Mouse (Mus musculus): ENCODE results near the gene Atp10a. TPM values are rescaled to one million over a fixed set of nuclear protein-coding genes. Genes with fewer than 3 reads are reported as not detected.
A peak's percentile ranks its signal among the peaks of the same experiment; 100 is the strongest.

The Atp10a gene
- polyA plus RNA-seq, 1 experiment from 2014 or later = 1.8 TPM

DNA sequence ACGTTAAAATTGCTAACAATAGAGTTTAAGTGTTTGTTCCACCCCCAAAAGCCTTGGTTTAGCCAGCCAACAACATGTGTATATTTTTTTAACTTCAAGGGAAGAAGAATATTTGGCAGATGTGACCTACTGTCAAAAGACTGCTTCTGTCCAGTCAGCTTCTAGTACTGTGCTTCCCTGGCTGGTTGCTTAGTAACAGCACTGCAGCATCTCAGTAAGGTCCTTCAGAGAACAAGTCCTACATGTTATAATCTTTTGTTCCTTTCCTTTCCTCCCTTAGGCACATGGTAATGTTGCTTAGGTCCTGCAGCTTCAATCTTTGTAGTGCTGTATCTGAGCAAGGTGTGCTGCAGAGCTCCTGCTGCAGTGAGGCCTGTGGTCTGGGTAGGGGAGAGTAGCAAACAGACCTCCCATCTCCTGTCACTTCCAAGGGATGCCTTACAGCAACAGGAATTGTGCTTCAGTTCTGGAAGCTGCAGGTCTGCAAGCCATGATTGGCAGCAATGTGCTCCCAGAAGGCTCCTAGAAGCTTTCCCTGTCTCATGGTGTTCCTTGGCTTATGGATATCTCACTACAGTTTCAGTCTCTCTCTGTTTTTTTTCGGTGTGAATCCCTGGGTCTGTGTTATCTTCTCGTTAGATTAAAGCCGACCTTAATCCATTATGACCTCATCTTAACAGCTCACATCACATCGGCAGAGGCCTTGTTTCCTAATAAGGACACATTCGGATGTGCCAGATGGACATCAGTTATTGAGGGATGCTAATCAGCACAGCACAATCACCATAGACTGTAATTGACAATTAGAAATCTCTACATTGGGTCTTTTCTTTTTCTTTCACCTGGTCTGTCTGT, 34.3 kb downstream of the Atp10a start:
- no peak for ATAC-seq (ENCODE audit: insufficient number of reproducible peaks, insufficient read depth, low FRiP score, low read depth)
- WGBS = 49% methylated on average over 6 of the region's 6 CpGs
- H3K27ac ChIP-seq (replicated peaks in 1 of 2; ENCODE audit: control insufficient read depth in 1 of 2, insufficient read depth in 1 of 2, low read depth in 2 of 2, low read length in 2 of 2) = no peak overlapping the region
- H3K4me1 ChIP-seq (ENCODE audit: control insufficient read depth in 2 of 2, insufficient read depth in 2 of 2, low read length in 2 of 2) = peaks cover 6 to 11% of the 10 kb centered on the region in 2 experiments; a peak in 2 of 4 replicates
- H3K4me3 ChIP-seq (ENCODE audit: control insufficient read depth in 1 of 2, insufficient read depth in 1 of 2, low read depth in 1 of 2, low read length in 2 of 2) = no peak overlapping the region
- no peak overlapping the region for H3K9ac ChIP-seq (ENCODE audit: low read length)
- H3K27me3 ChIP-seq (ENCODE audit: control insufficient read depth, insufficient read depth, low read length) = no peaks in the 10 kb centered on the region
- no peak overlapping the region for H3K4me2 ChIP-seq (ENCODE audit: low read length)
- no peaks in the 10 kb centered on the region for H3K9me3 ChIP-seq (ENCODE audit: control insufficient read depth, low read length)
- no peaks in the 10 kb centered on the region for H3K36me3 ChIP-seq (ENCODE audit: control insufficient read depth, insufficient read depth, low read length)

GRCm38 (mm10) chr7:58690997-58691596, 35.1 kb downstream of the Atp10a start:
- WGBS = 67% methylated on average over 6 of the region's 6 CpGs
- H3K4me1 ChIP-seq (ENCODE audit: control insufficient read depth in 2 of 2, insufficient read depth in 2 of 2, low read length in 2 of 2) = peaks cover 6 to 11% of the 10 kb centered on the region in 2 experiments; a peak in 2 of 4 replicates
- no peaks in the 10 kb centered on the region for H3K36me3 ChIP-seq (ENCODE audit: control insufficient read depth, insufficient read depth, low read length)
- no peak overlapping the region for H3K27ac ChIP-seq (replicated peaks in 1 of 2; ENCODE audit: control insufficient read depth in 1 of 2, insufficient read depth in 1 of 2, low read depth in 2 of 2, low read length in 2 of 2)
- no peaks in the 10 kb centered on the region for H3K27me3 ChIP-seq (ENCODE audit: control insufficient read depth, insufficient read depth, low read length)
- ATAC-seq (ENCODE audit: insufficient number of reproducible peaks, insufficient read depth, low FRiP score, low read depth) = no peak
- H3K9me3 ChIP-seq (ENCODE audit: control insufficient read depth, low read length) = no peaks in the 10 kb centered on the region
- H3K4me2 ChIP-seq (ENCODE audit: low read length) = no peak overlapping the region
- no peak overlapping the region for H3K4me3 ChIP-seq (ENCODE audit: control insufficient read depth in 1 of 2, insufficient read depth in 1 of 2, low read depth in 1 of 2, low read length in 2 of 2)
- no peak overlapping the region for H3K9ac ChIP-seq (ENCODE audit: low read length)

DNA sequence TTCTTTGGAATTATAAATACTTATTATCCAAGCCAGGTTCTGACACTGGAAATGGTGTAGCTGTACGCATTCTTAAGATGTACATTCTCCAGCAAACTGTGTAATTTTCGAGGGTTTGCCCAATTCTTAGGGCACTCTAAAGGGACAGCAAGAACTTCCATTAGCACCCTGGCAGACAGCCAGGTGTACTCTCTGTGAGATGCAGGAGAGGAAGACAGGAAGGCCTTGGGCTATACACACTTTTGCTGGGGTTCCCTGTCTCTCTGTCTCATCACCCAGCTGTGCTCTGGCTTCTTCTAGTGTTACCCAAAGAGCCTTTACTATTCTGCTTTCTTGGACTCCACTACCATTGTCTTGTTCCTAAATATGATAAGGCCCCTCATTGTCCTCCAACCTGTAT, 36.7 kb downstream of the Atp10a start:
- no peak overlapping the region for H3K9ac ChIP-seq (ENCODE audit: low read length)
- no peaks in the 10 kb centered on the region for H3K27me3 ChIP-seq (ENCODE audit: control insufficient read depth, insufficient read depth, low read length)
- H3K4me3 ChIP-seq (ENCODE audit: control insufficient read depth in 1 of 2, insufficient read depth in 1 of 2, low read depth in 1 of 2, low read length in 2 of 2) = no peak overlapping the region
- H3K27ac ChIP-seq (replicated peaks in 1 of 2; ENCODE audit: control insufficient read depth in 1 of 2, insufficient read depth in 1 of 2, low read depth in 2 of 2, low read length in 2 of 2) = peak overlapping the region in 1 of 2 experiments; percentile 50; a peak in 2 of 4 replicates
- H3K4me1 ChIP-seq (ENCODE audit: control insufficient read depth in 2 of 2, insufficient read depth in 2 of 2, low read length in 2 of 2) = peaks cover 6 to 11% of the 10 kb centered on the region in 2 experiments; a peak in 2 of 4 replicates
- H3K4me2 ChIP-seq (ENCODE audit: low read length) = no peak overlapping the region
- ATAC-seq (ENCODE audit: insufficient number of reproducible peaks, insufficient read depth, low FRiP score, low read depth) = no peak
- 72% methylated on average over 2 of the region's 2 CpGs for WGBS
- H3K36me3 ChIP-seq (ENCODE audit: control insufficient read depth, insufficient read depth, low read length) = no peaks in the 10 kb centered on the region
- no peaks in the 10 kb centered on the region for H3K9me3 ChIP-seq (ENCODE audit: control insufficient read depth, low read length)

DNA sequence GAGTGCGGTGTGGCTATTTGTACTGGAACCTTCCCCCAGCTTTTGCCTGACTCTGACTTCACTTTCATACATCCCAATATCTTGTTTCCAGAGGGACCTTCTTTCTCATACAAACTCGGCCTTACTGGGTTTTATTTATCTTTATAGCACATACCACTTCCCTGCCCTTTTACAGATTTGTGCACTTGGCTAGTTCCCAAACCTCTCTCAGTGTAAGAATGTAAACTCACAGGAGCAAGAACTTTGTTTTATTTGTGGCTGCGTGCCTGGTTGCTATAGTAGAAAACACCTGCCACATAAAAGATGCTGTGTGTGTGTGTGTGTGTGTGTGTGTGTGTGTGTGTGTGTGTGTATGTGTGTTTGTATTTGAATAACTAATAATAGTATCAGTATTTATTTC, 37.4 kb downstream of the Atp10a start:
- Histone ChIP-seq H3K36me3 (ENCODE audit: control insufficient read depth, insufficient read depth, low read length) (no peaks in the 10 kb centered on the region), H3K9ac (ENCODE audit: low read length) (no peak overlapping the region), H3K4me1 (ENCODE audit: control insufficient read depth in 2 of 2, insufficient read depth in 2 of 2, low read length in 2 of 2) (peaks cover 6 to 11% of the 10 kb centered on the region in 2 experiments; a peak in 2 of 4 replicates), H3K4me2 (ENCODE audit: low read length) (no peak overlapping the region), H3K27me3 (ENCODE audit: control insufficient read depth, insufficient read depth, low read length) (no peaks in the 10 kb centered on the region), H3K4me3 (ENCODE audit: control insufficient read depth in 1 of 2, insufficient read depth in 1 of 2, low read depth in 1 of 2, low read length in 2 of 2) (no peak overlapping the region), H3K27ac (replicated peaks in 1 of 2; ENCODE audit: control insufficient read depth in 1 of 2, insufficient read depth in 1 of 2, low read depth in 2 of 2, low read length in 2 of 2) (peak overlapping the region in 1 of 2 experiments; percentile 50; a peak in 2 of 4 replicates), H3K9me3 (ENCODE audit: control insufficient read depth, low read length) (no peaks in the 10 kb centered on the region)
- no peak for ATAC-seq (ENCODE audit: insufficient number of reproducible peaks, insufficient read depth, low FRiP score, low read depth)
- WGBS = 44% methylated on average over 3 of the region's 3 CpGs

DNA sequence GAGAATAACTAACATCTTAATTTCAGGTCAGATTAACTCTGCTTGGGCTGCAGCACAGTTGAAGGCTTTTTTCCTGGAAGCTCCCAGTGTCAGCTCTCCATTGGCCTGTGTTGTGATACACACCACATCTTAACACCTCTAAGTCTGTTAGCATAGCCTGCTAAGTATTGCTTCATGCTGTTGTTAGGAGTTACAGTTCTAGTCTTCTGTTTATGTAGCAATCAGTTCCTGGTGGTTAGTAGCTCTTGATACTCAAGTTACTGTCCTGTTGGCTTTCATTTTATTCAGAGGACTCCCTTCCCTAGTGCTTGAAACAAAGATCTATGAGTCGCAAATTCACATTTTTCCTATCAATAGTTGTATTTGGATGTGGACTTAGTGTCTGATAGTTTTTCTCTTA, 39.7 kb downstream of the Atp10a start:
- H3K27ac ChIP-seq (replicated peaks in 1 of 2; ENCODE audit: control insufficient read depth in 1 of 2, insufficient read depth in 1 of 2, low read depth in 2 of 2, low read length in 2 of 2) = no peak overlapping the region
- H3K4me2 ChIP-seq (ENCODE audit: low read length) = no peak overlapping the region
- no peaks in the 10 kb centered on the region for H3K27me3 ChIP-seq (ENCODE audit: control insufficient read depth, insufficient read depth, low read length)
- no peak for ATAC-seq (ENCODE audit: insufficient number of reproducible peaks, insufficient read depth, low FRiP score, low read depth)
- H3K36me3 ChIP-seq (ENCODE audit: control insufficient read depth, insufficient read depth, low read length) = no peaks in the 10 kb centered on the region
- no peak overlapping the region for H3K4me3 ChIP-seq (ENCODE audit: control insufficient read depth in 1 of 2, insufficient read depth in 1 of 2, low read depth in 1 of 2, low read length in 2 of 2)
- peaks cover 6 to 11% of the 10 kb centered on the region in 2 experiments; a peak in 2 of 4 replicates for H3K4me1 ChIP-seq (ENCODE audit: control insufficient read depth in 2 of 2, insufficient read depth in 2 of 2, low read length in 2 of 2)
- no peaks in the 10 kb centered on the region for H3K9me3 ChIP-seq (ENCODE audit: control insufficient read depth, low read length)
- WGBS = 83% methylated on average over 1 of the region's 1 CpGs
- no peak overlapping the region for H3K9ac ChIP-seq (ENCODE audit: low read length)

- no peak overlapping the region for H3K9ac ChIP-seq (ENCODE audit: low read length)
- no peaks in the 10 kb centered on the region for H3K27me3 ChIP-seq (ENCODE audit: control insufficient read depth, insufficient read depth, low read length)
- H3K36me3 ChIP-seq (ENCODE audit: control insufficient read depth, insufficient read depth, low read length) = no peaks in the 10 kb centered on the region
- no peak overlapping the region for H3K4me3 ChIP-seq (ENCODE audit: control insufficient read depth in 1 of 2, insufficient read depth in 1 of 2, low read depth in 1 of 2, low read length in 2 of 2)
- no peak overlapping the region for H3K27ac ChIP-seq (replicated peaks in 1 of 2; ENCODE audit: control insufficient read depth in 1 of 2, insufficient read depth in 1 of 2, low read depth in 2 of 2, low read length in 2 of 2)
- ATAC-seq (ENCODE audit: insufficient number of reproducible peaks, insufficient read depth, low FRiP score, low read depth) = no peak
- no peak overlapping the region for H3K4me2 ChIP-seq (ENCODE audit: low read length)
- H3K4me1 ChIP-seq (ENCODE audit: control insufficient read depth in 2 of 2, insufficient read depth in 2 of 2, low read length in 2 of 2) = peaks cover 6 to 11% of the 10 kb centered on the region in 2 experiments; a peak in 2 of 4 replicates
- 59% methylated on average over 2 of the region's 2 CpGs for WGBS
- H3K9me3 ChIP-seq (ENCODE audit: control insufficient read depth, low read length) = no peaks in the 10 kb centered on the region
Measured at GRCm38 (mm10) chr7:58697092-58697491, 41.1 kb downstream of the Atp10a start.

DNA sequence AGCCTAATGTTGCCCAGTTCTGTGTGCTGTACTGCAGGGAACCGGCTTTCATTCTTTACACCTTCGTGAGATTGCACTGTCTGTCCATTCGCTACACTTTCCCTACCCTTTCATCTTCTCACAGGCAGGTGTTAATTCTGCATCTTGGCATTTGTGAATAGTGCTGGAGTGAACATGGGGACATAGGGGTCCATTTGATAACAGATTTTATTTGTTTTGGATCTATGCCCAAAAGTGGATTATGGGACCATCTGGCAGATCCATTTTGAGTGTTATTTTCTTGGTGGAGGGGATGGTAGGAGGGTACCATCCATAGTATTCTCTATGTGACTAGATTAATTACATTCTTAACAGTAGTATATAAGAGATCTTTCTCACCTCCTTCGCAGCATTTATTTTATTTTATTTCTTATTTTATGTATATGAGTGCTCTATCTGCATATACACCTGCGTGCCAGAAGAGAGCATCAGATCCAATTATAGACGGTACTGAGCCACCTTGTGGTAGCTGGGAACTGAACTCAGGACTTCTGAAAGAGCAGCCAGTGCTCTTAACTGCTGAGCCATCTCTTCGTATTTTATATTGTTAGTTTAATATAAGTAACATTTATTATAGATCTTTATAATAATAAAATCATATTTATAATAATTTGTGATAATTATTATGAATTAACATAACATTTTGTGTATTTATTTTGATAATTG, 42.9 kb downstream of the Atp10a start:
- no peak overlapping the region for H3K4me2 ChIP-seq (ENCODE audit: low read length)
- no peak for ATAC-seq (ENCODE audit: insufficient number of reproducible peaks, insufficient read depth, low FRiP score, low read depth)
- no peak overlapping the region for H3K27ac ChIP-seq (replicated peaks in 1 of 2; ENCODE audit: control insufficient read depth in 1 of 2, insufficient read depth in 1 of 2, low read depth in 2 of 2, low read length in 2 of 2)
- H3K4me1 ChIP-seq (ENCODE audit: control insufficient read depth in 2 of 2, insufficient read depth in 2 of 2, low read length in 2 of 2) = no peaks in the 10 kb centered on the region
- H3K9me3 ChIP-seq (ENCODE audit: control insufficient read depth, low read length) = no peaks in the 10 kb centered on the region
- H3K4me3 ChIP-seq (ENCODE audit: control insufficient read depth in 1 of 2, insufficient read depth in 1 of 2, low read depth in 1 of 2, low read length in 2 of 2) = no peak overlapping the region
- no peaks in the 10 kb centered on the region for H3K27me3 ChIP-seq (ENCODE audit: control insufficient read depth, insufficient read depth, low read length)
- no peak overlapping the region for H3K9ac ChIP-seq (ENCODE audit: low read length)
- WGBS = 86% methylated on average over 7 of the region's 7 CpGs
- H3K36me3 ChIP-seq (ENCODE audit: control insufficient read depth, insufficient read depth, low read length) = no peaks in the 10 kb centered on the region

Data from heart, embryonic 14.5 days (tissue).